Mouse (Mus musculus): Measurements from ENCODE around the gene Gm17349. TPM values are rescaled to one million over a fixed set of nuclear protein-coding genes. Genes with fewer than 3 reads are reported as not detected.

The Gm17349 gene
- polyA plus RNA-seq, 2 experiments, result not detected

DNA sequence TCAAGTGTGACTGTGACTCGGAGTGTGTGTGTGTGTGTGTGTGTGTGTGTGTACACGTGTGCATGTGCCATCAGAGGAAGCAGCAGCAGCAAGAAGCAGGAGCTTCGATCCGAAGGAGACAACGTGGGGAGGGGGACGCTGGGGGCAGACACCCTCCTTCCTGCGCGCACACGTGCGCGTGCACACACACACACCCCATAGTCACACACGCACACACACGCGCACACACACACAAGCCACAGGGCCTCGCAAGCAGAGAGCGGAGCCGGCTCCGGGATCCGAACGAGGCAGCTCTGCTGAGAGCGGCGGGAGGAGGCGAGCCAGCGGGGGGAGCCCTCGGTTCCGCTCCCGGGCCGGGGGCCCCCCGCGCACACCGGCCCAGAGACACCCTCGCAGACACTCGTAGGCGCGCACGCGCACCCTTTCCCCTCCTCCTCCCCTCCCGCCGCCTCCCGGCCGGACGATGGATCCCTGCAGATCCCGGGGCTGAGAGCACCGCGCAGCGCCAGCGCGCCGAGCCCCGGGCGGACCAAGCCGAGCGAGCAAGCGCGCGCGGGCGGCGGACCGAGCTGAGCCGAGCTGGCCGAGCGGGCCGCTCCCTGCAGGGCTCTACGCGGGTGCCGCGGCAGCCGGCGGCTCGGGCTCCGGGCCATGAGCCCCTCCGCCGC lies 35.0 kb downstream of the Gm17349 start, which contains the start of gene Asic1:
Asic1 (plus strand) TSS at position 215 of the 668 bp plus-strand sequence.
- H3K4me2 ChIP-seq (ENCODE audit: low read depth), result peak within 1 kb of the TSS; percentile 54
- ATAC-seq (ENCODE audit: insufficient read depth) (peak; percentile 60; the same call in 1 of the 2 replicates), DNase-seq (ENCODE audit: low read depth in 3 of 3, low spot score in 3 of 3) (no peak)
- peaks cover under 1 to 4% of the 10 kb centered on the region in 2 experiments for H3K4me1 ChIP-seq (replicated peaks; ENCODE audit: control insufficient read depth in 2 of 2, insufficient read depth in 2 of 2, low read length in 1 of 2)
- peaks cover 77% of the 10 kb centered on the region for H3K27me3 ChIP-seq (ENCODE audit: control insufficient read depth, insufficient read depth, low read length)
- no peaks in the 10 kb centered on the region for H3K9me3 ChIP-seq (ENCODE audit: control insufficient read depth, low read length)
- no peak within 1 kb of the TSS for H3K27ac ChIP-seq
- H3K9ac ChIP-seq (replicated peaks), result no peak within 1 kb of the TSS
- H3K4me3 ChIP-seq (ENCODE audit: insufficient read depth in 1 of 2, low read depth in 2 of 2, low read length in 2 of 2), result peak within 1 kb of the TSS in 1 of 2 experiments; percentile 32; a peak in 2 of 4 replicates
- no peaks in the 10 kb centered on the region for H3K36me3 ChIP-seq (replicated peaks; ENCODE audit: control insufficient read depth, insufficient read depth, low read depth)
- TF ChIP-seq EP300 (IDR thresholded peaks at IDR 0.05; ENCODE audit: low read depth) (no peak), CTCF (IDR thresholded peaks at IDR 0.05; ENCODE audit: low read depth) (0 out of 2 replicates have a peak, but pooled peaks have one; percentile 1)
- under 1% methylated on average over 72 of the region's 74 CpGs for WGBS (ENCODE audit: insufficient replicate concordance)

DNA sequence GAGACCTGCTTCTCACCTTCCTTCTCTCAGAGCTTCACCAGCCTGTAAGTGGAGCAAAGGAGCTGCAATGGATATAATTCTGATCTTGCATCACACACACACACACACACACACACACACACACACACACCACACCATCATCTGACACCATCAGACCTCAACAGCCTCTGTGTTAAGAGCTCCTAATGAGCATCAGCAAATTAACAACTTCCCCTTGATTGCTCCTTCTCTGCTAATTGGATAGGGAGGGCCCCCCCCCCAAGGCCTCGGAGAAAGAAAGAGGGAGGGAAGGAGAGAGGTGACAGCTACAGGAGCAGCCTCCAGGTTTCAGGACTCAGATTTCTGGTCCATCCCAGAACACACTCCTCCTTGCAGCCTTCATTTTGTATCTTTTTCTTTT lies 35.9 kb downstream of the Gm17349 start:
- peaks cover 9 to 10% of the 10 kb centered on the region in 2 experiments for H3K4me1 ChIP-seq (replicated peaks; ENCODE audit: control insufficient read depth in 2 of 2, insufficient read depth in 2 of 2, low read length in 1 of 2)
- no peaks in the 10 kb centered on the region for H3K36me3 ChIP-seq (replicated peaks; ENCODE audit: control insufficient read depth, insufficient read depth, low read depth)
- TF ChIP-seq EP300 (IDR thresholded peaks at IDR 0.05; ENCODE audit: low read depth), result no peak
- no peak for TF ChIP-seq CTCF (IDR thresholded peaks at IDR 0.05; ENCODE audit: low read depth)
- peaks cover 81% of the 10 kb centered on the region for H3K27me3 ChIP-seq (ENCODE audit: control insufficient read depth, insufficient read depth, low read length)
- H3K4me2 ChIP-seq (ENCODE audit: low read depth), result no peak overlapping the region
- H3K9me3 ChIP-seq (ENCODE audit: control insufficient read depth, low read length), result no peaks in the 10 kb centered on the region
- H3K9ac ChIP-seq (replicated peaks), result no peak overlapping the region
- no peak overlapping the region for H3K4me3 ChIP-seq (ENCODE audit: insufficient read depth in 1 of 2, low read depth in 2 of 2, low read length in 2 of 2)
- no peak overlapping the region for H3K27ac ChIP-seq
- WGBS (ENCODE audit: insufficient replicate concordance), result 10% methylated on average over 1 of the region's 1 CpGs
- DNase-seq (ENCODE audit: low read depth in 3 of 3, low spot score in 3 of 3) (no peak), ATAC-seq (ENCODE audit: insufficient read depth) (no peak)

DNA sequence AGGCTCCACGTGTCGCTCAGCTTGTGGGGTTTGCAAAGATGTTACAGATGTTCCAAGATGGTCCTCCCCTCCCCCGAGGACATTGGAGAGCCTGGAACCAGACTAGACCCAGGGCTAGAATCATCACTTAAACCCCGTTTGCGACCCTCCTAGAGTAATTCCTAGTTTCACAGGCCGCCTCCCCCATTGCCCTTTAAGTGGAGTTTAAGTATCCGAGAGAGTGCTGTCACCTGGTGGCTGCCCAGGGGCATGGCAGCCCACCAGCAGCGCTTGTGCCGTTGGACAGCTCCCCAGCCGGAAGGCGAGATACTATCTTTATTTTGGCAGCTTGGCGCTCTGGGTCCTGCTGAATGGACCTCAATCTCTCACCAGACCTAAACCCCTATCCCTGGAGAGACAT lies 36.4 kb downstream of the Gm17349 start:
- no peaks in the 10 kb centered on the region for H3K9me3 ChIP-seq (ENCODE audit: control insufficient read depth, low read length)
- H3K4me3 ChIP-seq (ENCODE audit: insufficient read depth in 1 of 2, low read depth in 2 of 2, low read length in 2 of 2), result no peak overlapping the region
- TF ChIP-seq CTCF (IDR thresholded peaks at IDR 0.05; ENCODE audit: low read depth) (peak; percentile 95), EP300 (IDR thresholded peaks at IDR 0.05; ENCODE audit: low read depth) (no peak)
- 4% methylated on average over 12 of the region's 12 CpGs for WGBS (ENCODE audit: insufficient replicate concordance)
- H3K27ac ChIP-seq, result no peak overlapping the region
- DNase-seq (ENCODE audit: low read depth in 3 of 3, low spot score in 3 of 3), result peak in 2 of 3 experiments; percentile 34
- H3K36me3 ChIP-seq (replicated peaks; ENCODE audit: control insufficient read depth, insufficient read depth, low read depth), result no peaks in the 10 kb centered on the region
- no peak overlapping the region for H3K9ac ChIP-seq (replicated peaks)
- peaks cover 14 to 15% of the 10 kb centered on the region in 2 experiments for H3K4me1 ChIP-seq (replicated peaks; ENCODE audit: control insufficient read depth in 2 of 2, insufficient read depth in 2 of 2, low read length in 1 of 2)
- peaks cover 81% of the 10 kb centered on the region for H3K27me3 ChIP-seq (ENCODE audit: control insufficient read depth, insufficient read depth, low read length)
- ATAC-seq (ENCODE audit: insufficient read depth), result no peak
- no peak overlapping the region for H3K4me2 ChIP-seq (ENCODE audit: low read depth)

DNA sequence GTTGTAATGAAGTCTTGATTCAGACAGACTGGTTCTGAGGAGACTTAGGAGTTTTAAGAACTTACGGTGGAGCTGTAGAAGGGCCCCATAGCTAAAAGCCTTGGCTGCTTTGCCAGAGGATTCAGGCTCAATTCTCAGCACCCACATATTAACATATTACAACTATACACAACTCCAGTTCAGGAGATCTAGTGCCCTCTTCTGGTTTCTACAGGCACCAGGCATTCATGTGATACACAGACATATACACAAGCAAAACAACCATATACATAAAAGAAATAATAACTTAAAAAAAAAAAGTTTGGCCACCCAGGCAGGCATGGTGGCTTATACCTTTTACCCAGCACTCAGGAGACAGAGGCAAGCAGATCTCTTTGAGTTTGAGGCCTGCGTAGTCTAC lies 37.7 kb downstream of the Gm17349 start:
- no peak for DNase-seq (ENCODE audit: low read depth in 3 of 3, low spot score in 3 of 3)
- Histone ChIP-seq H3K4me3 (ENCODE audit: insufficient read depth in 1 of 2, low read depth in 2 of 2, low read length in 2 of 2) (no peak overlapping the region), H3K4me1 (replicated peaks; ENCODE audit: control insufficient read depth in 2 of 2, insufficient read depth in 2 of 2, low read length in 1 of 2) (peaks cover 17 to 21% of the 10 kb centered on the region in 2 experiments), H3K27ac (no peak overlapping the region), H3K27me3 (ENCODE audit: control insufficient read depth, insufficient read depth, low read length) (peaks cover 77% of the 10 kb centered on the region), H3K9me3 (ENCODE audit: control insufficient read depth, low read length) (no peaks in the 10 kb centered on the region), H3K36me3 (replicated peaks; ENCODE audit: control insufficient read depth, insufficient read depth, low read depth) (no peaks in the 10 kb centered on the region), H3K9ac (replicated peaks) (no peak overlapping the region), H3K4me2 (ENCODE audit: low read depth) (no peak overlapping the region)
- TF ChIP-seq EP300 (IDR thresholded peaks at IDR 0.05; ENCODE audit: low read depth) (no peak), CTCF (IDR thresholded peaks at IDR 0.05; ENCODE audit: low read depth) (no peak)
- ATAC-seq (ENCODE audit: insufficient read depth), result no peak
- 88% methylated on average over 2 of the region's 2 CpGs for WGBS (ENCODE audit: insufficient replicate concordance)

GRCm38 (mm10) chr15:99664600-99665451 lies 40.5 kb downstream of the Gm17349 start:
- peaks cover 57% of the 10 kb centered on the region for H3K27me3 ChIP-seq (ENCODE audit: control insufficient read depth, insufficient read depth, low read length)
- peak overlapping the region; percentile 64 for H3K4me2 ChIP-seq (ENCODE audit: low read depth)
- no peak overlapping the region for H3K9ac ChIP-seq (replicated peaks)
- ATAC-seq (ENCODE audit: insufficient read depth) (peak; percentile 98), DNase-seq (ENCODE audit: low read depth in 3 of 3, low spot score in 3 of 3) (peak; percentile 77 to 78 (median 77))
- peak; percentile 92 for TF ChIP-seq EP300 (IDR thresholded peaks at IDR 0.05; ENCODE audit: low read depth)
- no peak for TF ChIP-seq CTCF (IDR thresholded peaks at IDR 0.05; ENCODE audit: low read depth)
- H3K4me1 ChIP-seq (replicated peaks; ENCODE audit: control insufficient read depth in 2 of 2, insufficient read depth in 2 of 2, low read length in 1 of 2), result peaks cover 19 to 31% of the 10 kb centered on the region in 2 experiments
- H3K36me3 ChIP-seq (replicated peaks; ENCODE audit: control insufficient read depth, insufficient read depth, low read depth), result no peaks in the 10 kb centered on the region
- no peak overlapping the region for H3K27ac ChIP-seq
- peak overlapping the region; percentile 29 to 37 for H3K4me3 ChIP-seq (ENCODE audit: insufficient read depth in 1 of 2, low read depth in 2 of 2, low read length in 2 of 2)
- 1% methylated on average over 52 of the region's 52 CpGs for WGBS (ENCODE audit: insufficient replicate concordance)
- no peaks in the 10 kb centered on the region for H3K9me3 ChIP-seq (ENCODE audit: control insufficient read depth, low read length)

Measured in liver, embryonic 14.5 days (tissue).